Mouse (Mus musculus) small intestine, adult 2 months (tissue): ENCODE results near the gene Vmn1r44. TPM values are rescaled to one million over a fixed set of nuclear protein-coding genes. Genes with fewer than 3 reads are reported as not detected.
"Not testable (repeated sequence)": the region's sequence is repeated elsewhere in the genome, so short reads cannot be mapped to it uniquely, and the experiment has no call there.

Source experiments
- H3K27ac ChIP-seq: fragments of 200-500 bp; 2 replicates; pipeline ENCODE4 v1.5.1; 2012; ENCODE audit warnings: low read depth, low read length, control low read depth, inconsistent platforms; ENCODE audit not compliant: insufficient read depth
- H3K27me3 ChIP-seq: fragments of 200-500 bp; 2 replicates; pipeline ENCODE4 v1.6.1; 2012; ENCODE audit warnings: mild to moderate bottlenecking, moderate library complexity, low read length, inconsistent platforms; ENCODE audit not compliant: control insufficient read depth, insufficient read depth
- H3K36me3 ChIP-seq: fragments of 200-500 bp; 2 replicates; pipeline ENCODE4 v1.6.1; 2012; ENCODE audit warnings: mild to moderate bottlenecking, low read length, control low read depth, inconsistent platforms; ENCODE audit not compliant: control insufficient read depth, insufficient read depth
- H3K4me1 ChIP-seq: fragments of 200-500 bp; 2 replicates; pipeline ENCODE4 v1.6.1; 2012; ENCODE audit warnings: low read length, inconsistent platforms, mixed read lengths; ENCODE audit not compliant: control insufficient read depth, insufficient read depth, insufficient read length
- H3K4me3 ChIP-seq: fragments of 200-500 bp; 2 replicates; pipeline ENCODE4 v1.5.1; 2012; ENCODE audit warnings: low read depth, mild to moderate bottlenecking, control low read depth, inconsistent platforms, low read length, moderate library complexity
- CTCF ChIP-seq: fragments of 200-500 bp; IDR thresholded peaks from 2 replicates; pipeline ENCODE4 v1.5.1; 2012; ENCODE audit warnings: low read depth, mild to moderate bottlenecking, control low read depth, inconsistent platforms, low read length, moderate library complexity, mixed read lengths; ENCODE audit not compliant: insufficient replicate concordance, insufficient read length; ENCODE audit errors: extremely low read depth
- POLR2A ChIP-seq: fragments of 200-500 bp; IDR thresholded peaks from 2 replicates; pipeline ENCODE4 v1.6.1; 2012; ENCODE audit warnings: low read depth, mild to moderate bottlenecking, control low read depth, inconsistent platforms, low read length, moderate library complexity
- WGBS: fragments of 180-500 bp; shearing (Covaris S2); methylation state at CpG from one replicate; pipeline ENCODE4 v1.1.7; 2018; 5-methylcytosine and 5-hydroxymethylcytosine counted together
- polyA plus RNA-seq: library from polyadenylated mRNA; depleted of rRNA; stranded (reverse); fragments of >200 nt; gene quantifications from 2 replicates; pipeline ENCODE4 v1.2.3, GENCODE M21; 2012; rRNA removed

The Vmn1r44 gene
- polyA plus RNA-seq, 1 experiment: not detected

DNA sequence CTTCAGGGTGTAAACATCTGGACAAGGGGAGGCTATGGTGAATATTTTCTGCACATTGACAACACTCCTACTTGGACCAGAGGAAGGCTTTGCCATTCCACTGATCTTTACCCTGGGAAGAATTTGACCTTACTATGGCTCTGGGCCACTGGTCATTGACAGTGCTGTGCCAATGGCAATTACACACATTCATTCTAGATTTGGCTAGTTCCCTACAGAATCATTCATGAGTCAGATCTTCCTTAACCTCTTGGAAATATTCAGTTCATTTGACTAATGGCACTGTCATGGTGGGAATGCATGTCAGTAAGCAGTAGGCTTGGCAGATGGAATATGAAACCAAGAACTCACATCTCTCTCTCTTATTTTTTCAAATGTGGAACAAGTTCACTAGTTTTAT lies 2.6 kb upstream of the Vmn1r44 start:
- Histone ChIP-seq H3K36me3 (no peaks in the 10 kb centered on the region), H3K4me1 (no peaks in the 10 kb centered on the region), H3K27ac (no peak overlapping the region), H3K4me3 (no peak overlapping the region), H3K27me3 (no peaks in the 10 kb centered on the region)
- TF ChIP-seq CTCF (no peak), POLR2A (no peak)

DNA sequence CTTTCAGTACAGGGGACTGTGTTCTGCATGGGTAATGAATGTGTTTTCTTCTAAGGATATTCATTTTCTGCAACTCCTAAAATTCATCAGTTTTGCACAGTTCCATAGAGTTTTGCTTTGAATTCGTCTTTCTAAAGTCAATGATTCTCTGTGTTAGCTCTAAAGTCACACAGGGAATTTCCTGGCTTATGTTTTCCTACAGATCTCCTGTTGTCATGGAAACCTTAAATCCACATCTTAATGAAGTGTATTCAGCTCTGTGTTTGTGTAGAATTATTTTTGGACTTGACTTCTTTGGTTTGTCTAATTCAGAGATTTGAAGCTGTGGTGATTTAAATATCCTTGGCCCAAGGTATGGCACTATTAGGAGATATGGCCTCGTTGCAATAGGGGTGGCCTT lies 352 bp downstream of the Vmn1r44 start:
- WGBS: 42% methylated on average over 2 of the region's 2 CpGs
- no peak overlapping the region for H3K4me3 ChIP-seq
- H3K36me3 ChIP-seq: no peaks in the 10 kb centered on the region
- TF ChIP-seq CTCF: no peak
- no peak overlapping the region for H3K27ac ChIP-seq
- H3K4me1 ChIP-seq: no peaks in the 10 kb centered on the region
- no peaks in the 10 kb centered on the region for H3K27me3 ChIP-seq

DNA sequence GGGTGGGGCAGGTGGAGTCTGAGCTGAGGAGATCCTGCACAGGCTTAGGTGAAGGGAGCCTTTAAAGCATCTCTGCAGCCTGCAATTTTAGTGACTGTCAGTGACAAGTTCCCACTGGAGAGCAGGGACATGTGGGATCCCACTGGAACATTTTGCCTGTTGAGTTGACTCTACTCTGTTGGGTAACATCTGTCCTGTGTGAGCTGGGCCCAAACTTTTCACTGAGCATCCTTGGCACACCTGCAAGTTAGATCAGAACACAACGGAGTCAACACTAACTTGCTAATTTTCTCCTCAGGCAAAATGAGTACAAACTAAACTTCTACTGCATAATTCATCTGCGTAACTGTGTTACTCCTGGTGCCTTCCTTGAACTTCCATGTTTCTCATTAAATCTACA lies 57.0 kb downstream of the Vmn1r44 start, which contains the start of gene Vmn1r45:
TSS of gene Vmn1r45 (minus strand) at position 101 of the 400 bp plus-strand sequence.
- H3K4me1 ChIP-seq, H3K36me3 ChIP-seq, H3K27me3 ChIP-seq, H3K27ac ChIP-seq, H3K4me3 ChIP-seq: not testable (repeated sequence)
- 92% methylated on average over 2 of the region's 2 CpGs for WGBS

DNA sequence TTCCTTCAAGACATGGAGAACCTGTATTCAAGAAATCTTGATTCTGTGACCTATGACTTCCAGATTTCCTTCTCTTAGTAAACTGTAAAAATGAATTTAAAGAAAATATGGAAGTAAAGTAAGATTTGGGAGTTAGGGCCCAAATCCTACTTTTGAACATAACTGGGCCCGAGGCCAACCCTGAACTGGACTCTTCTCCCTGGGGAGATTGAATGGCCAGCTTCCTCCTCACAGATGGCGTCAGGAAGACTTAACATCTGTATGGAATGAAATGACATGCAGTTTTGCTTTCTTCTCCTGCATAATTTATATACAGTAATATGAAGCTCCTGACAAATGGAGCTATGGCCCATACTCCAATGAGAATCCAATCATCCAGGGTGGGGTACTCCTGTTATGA lies 57.5 kb downstream of the Vmn1r44 start:
- Histone ChIP-seq H3K27me3 (no peaks in the 10 kb centered on the region), H3K36me3 (no peaks in the 10 kb centered on the region), H3K4me1 (no peaks in the 10 kb centered on the region), H3K27ac (no peak overlapping the region), H3K4me3 (no peak overlapping the region)
- TF ChIP-seq POLR2A: no peak
- no peak for TF ChIP-seq CTCF
- WGBS: 73% methylated on average over 2 of the region's 2 CpGs

Other genes with a start within 250 kb of the Vmn1r44 start
- 2.6 and 4.3 TPM in 2 replicates for gene Txnrd3, start 239.7 kb upstream of the Vmn1r44 start, polyA plus RNA-seq
- not detected in 2 replicates for gene Vmn1r40, start 176.1 kb upstream of the Vmn1r44 start, polyA plus RNA-seq
- not detected in 2 replicates for gene Vmn1r41, start 142.9 kb upstream of the Vmn1r44 start, polyA plus RNA-seq
- not detected in 2 replicates for gene Vmn1r42, start 7.2 kb upstream of the Vmn1r44 start, polyA plus RNA-seq
- gene Vmn1r43, start 7.2 kb upstream of the Vmn1r44 start, polyA plus RNA-seq: 0.01 TPM in 1 of 2 replicates, not detected in the other
- not detected in 2 replicates for gene Vmn1r45, start 56.9 kb downstream of the Vmn1r44 start, polyA plus RNA-seq
- gene Vmn1r46, start 85.7 kb downstream of the Vmn1r44 start, polyA plus RNA-seq: not detected in 2 replicates
- gene Vmn1r47, start 132.5 kb downstream of the Vmn1r44 start, polyA plus RNA-seq: not detected in 2 replicates
- not detected in 2 replicates for gene Vmn1r48, start 153.2 kb downstream of the Vmn1r44 start, polyA plus RNA-seq
- not detected in 2 replicates for gene Vmn1r49, start 194.8 kb downstream of the Vmn1r44 start, polyA plus RNA-seq
- gene Vmn1r50, start 217.8 kb downstream of the Vmn1r44 start, polyA plus RNA-seq: not detected in 2 replicates
- gene Vmn1r51, start 238.9 kb downstream of the Vmn1r44 start, polyA plus RNA-seq: not detected in 2 replicates